Mouse (Mus musculus) T-helper 2 cell (primary cell): ENCODE data around the gene BC028528.
"Not testable (repeated sequence)": the region's sequence is repeated elsewhere in the genome, so short reads cannot be mapped to it uniquely, and the experiment has no call there.

ENCODE experiments used
- in situ Hi-C: fragments of 300-600 bp; cut with MboI, MseI; formaldehyde crosslinking; loops from one replicate; pipeline ENCODE4 v1.15.1; 2025; ENCODE audit warnings: high pct_unique_total_duplicates

BC028528 gene

GRCm38 (mm10) chr3:95891211-95892065, at the start of gene BC028528:
BC028528 (minus strand) TSS chr3:95892005.
- in situ Hi-C loops: no loop called here

GRCm38 (mm10) chr3:95938835-95939234, 47.0 kb upstream of the BC028528 start:
- in situ Hi-C loops: no loop called here

- in situ Hi-C loops: no loop called here
Measured at GRCm38 (mm10) chr3:95938217-95938616, 46.4 kb upstream of the BC028528 start.

GRCm38 (mm10) chr3:95934448-95934847, 42.6 kb upstream of the BC028528 start:
- in situ Hi-C loops: no loop called here

GRCm38 (mm10) chr3:95933111-95933750, 41.4 kb upstream of the BC028528 start:
- in situ Hi-C loops: no loop called here

- in situ Hi-C loops: no loop called here
Measured at GRCm38 (mm10) chr3:95932566-95932965, 40.8 kb upstream of the BC028528 start.

GRCm38 (mm10) chr3:95932157-95932556, 40.4 kb upstream of the BC028528 start:
- in situ Hi-C loops: no loop called here

- in situ Hi-C loops: no loop called here
Measured at GRCm38 (mm10) chr3:95931471-95931870, 39.7 kb upstream of the BC028528 start.

- in situ Hi-C loops: no loop called here
Measured at GRCm38 (mm10) chr3:95930471-95930789, 38.6 kb upstream of the BC028528 start.

- in situ Hi-C loops: no loop called here
Measured at GRCm38 (mm10) chr3:95929581-95930470, 38.0 kb upstream of the BC028528 start.

- in situ Hi-C loops: no loop called here
Measured at GRCm38 (mm10) chr3:95928658-95929503, 37.1 kb upstream of the BC028528 start, which contains the start of gene Anp32e. Anp32e (plus strand) TSS chr3:95929246.

GRCm38 (mm10) chr3:95928261-95928657, 36.5 kb upstream of the BC028528 start:
- in situ Hi-C loops: no loop called here

GRCm38 (mm10) chr3:95925087-95925486, 33.3 kb upstream of the BC028528 start:
- in situ Hi-C loops: no loop called here

- in situ Hi-C loops: no loop called here
Measured at GRCm38 (mm10) chr3:95924185-95924584, 32.4 kb upstream of the BC028528 start.

GRCm38 (mm10) chr3:95923429-95923828, 31.6 kb upstream of the BC028528 start:
- in situ Hi-C loops: not testable (repeated sequence)

GRCm38 (mm10) chr3:95920532-95920931, 28.7 kb upstream of the BC028528 start:
- in situ Hi-C loops: not testable (repeated sequence)

- in situ Hi-C loops: no loop called here
Measured at GRCm38 (mm10) chr3:95916760-95917159, 25.0 kb upstream of the BC028528 start.

- in situ Hi-C loops: no loop called here
Measured at GRCm38 (mm10) chr3:95914706-95915105, 22.9 kb upstream of the BC028528 start.

GRCm38 (mm10) chr3:95907613-95908012, 15.8 kb upstream of the BC028528 start:
- in situ Hi-C loops: no loop called here

GRCm38 (mm10) chr3:95906860-95907259, 15.1 kb upstream of the BC028528 start:
- in situ Hi-C loops: no loop called here

- in situ Hi-C loops: no loop called here
Measured at GRCm38 (mm10) chr3:95905940-95906492, 14.2 kb upstream of the BC028528 start.
